Mouse (Mus musculus): ENCODE measurements around the gene Pdap1. TPM values are rescaled to one million over a fixed set of nuclear protein-coding genes. Genes with fewer than 3 reads are reported as not detected.

Pdap1 gene
- polyA plus RNA-seq, 1 experiment, result 136 TPM

DNA sequence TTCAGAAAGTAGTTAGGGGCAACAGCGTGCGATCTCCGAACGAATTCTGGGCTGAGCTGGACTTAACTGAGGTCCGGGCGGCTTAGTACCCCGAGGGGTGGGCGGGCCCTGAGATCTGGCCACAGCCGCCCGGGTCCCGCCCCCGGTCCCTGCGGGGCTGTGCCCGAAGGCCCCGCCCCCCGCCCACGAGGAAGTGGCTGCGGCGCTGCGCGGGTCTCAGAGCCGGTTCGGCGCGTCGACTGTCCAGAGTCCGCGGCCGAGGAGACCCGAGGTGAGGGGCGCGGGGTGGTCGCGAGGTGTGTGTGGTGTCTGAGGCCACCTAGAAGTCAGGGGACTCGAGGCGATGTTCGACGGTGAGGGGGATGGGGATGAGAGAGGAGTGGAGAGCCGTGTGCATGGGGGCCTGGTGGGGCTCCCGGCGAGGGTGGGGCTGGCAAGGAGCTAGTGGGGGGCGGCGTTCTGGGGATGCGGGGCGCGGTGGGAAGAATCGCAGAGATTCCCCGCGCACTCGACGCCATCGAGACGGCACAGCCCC lies 25.9 kb downstream of the Pdap1 start, which contains the start of gene Arpc1b:
TSS of gene Arpc1b (plus strand) at position 145 of the 535 bp plus-strand sequence.
- Histone ChIP-seq H3K36me3 (ENCODE audit: control insufficient read depth, insufficient read depth) (peaks cover 29% of the 10 kb centered on the region), H3K27me3 (ENCODE audit: control insufficient read depth, insufficient read depth, insufficient read length) (no peaks in the 10 kb centered on the region), H3K79me3 (ENCODE audit: low read depth) (peaks cover 41% of the 10 kb centered on the region), H3K79me2 (ENCODE audit: control insufficient read depth, insufficient read depth) (peaks cover 52% of the 10 kb centered on the region), H3ac (ENCODE audit: control insufficient read depth, insufficient read length, low read depth) (peak within 1 kb of the TSS; percentile 92), H3K4me3 (ENCODE audit: insufficient read depth, poor library complexity, severe bottlenecking) (peak within 1 kb of the TSS; percentile 63)
- no peak for TF ChIP-seq MYOD1 (IDR thresholded peaks at IDR 0.05; ENCODE audit: control insufficient read depth, insufficient read length, low read depth)
- TF ChIP-seq CTCF (IDR thresholded peaks at IDR 0.05; ENCODE audit: control insufficient read depth, insufficient read depth, insufficient read length), result no peak
- TF ChIP-seq FOSL1 (IDR thresholded peaks at IDR 0.05; ENCODE audit: insufficient read depth, low read length, poor library complexity, severe bottlenecking), result no peak
- no peak for TF ChIP-seq CEBPB (IDR thresholded peaks at IDR 0.05; ENCODE audit: low read depth)
- TF ChIP-seq USF1 (IDR thresholded peaks at IDR 0.05; ENCODE audit: low read depth), result no peak
- no peak for TF ChIP-seq MYOG (IDR thresholded peaks at IDR 0.05; ENCODE audit: control insufficient read depth, extremely low read depth, insufficient read length)
- no peak for TF ChIP-seq MAX (IDR thresholded peaks at IDR 0.05)

DNA sequence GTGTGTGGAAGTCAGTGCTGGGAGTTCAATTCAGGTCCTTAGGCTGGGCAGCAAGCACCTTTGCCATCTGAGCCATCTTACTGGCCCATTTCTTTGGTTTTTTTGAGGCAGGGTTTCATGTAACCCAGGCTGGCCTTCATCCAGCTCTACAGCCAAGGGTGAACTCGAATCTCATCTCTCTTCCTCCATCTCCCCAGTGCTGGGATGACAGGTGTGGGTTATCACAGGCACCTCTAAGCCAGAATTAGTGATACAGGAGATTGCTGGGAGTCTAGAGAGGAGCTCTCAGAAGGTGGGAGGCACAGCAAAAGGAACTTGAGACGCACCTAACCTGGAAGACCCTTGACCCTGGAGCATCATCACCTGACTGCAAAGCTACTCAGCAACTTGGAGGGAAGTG lies 26.6 kb downstream of the Pdap1 start:
- no peak overlapping the region for H3K4me3 ChIP-seq (ENCODE audit: insufficient read depth, poor library complexity, severe bottlenecking)
- H3K36me3 ChIP-seq (ENCODE audit: control insufficient read depth, insufficient read depth), result peaks cover 29% of the 10 kb centered on the region
- H3K27me3 ChIP-seq (ENCODE audit: control insufficient read depth, insufficient read depth, insufficient read length), result no peaks in the 10 kb centered on the region
- TF ChIP-seq USF1 (IDR thresholded peaks at IDR 0.05; ENCODE audit: low read depth) (no peak), MYOD1 (IDR thresholded peaks at IDR 0.05; ENCODE audit: control insufficient read depth, insufficient read length, low read depth) (no peak), CEBPB (IDR thresholded peaks at IDR 0.05; ENCODE audit: low read depth) (no peak), CTCF (IDR thresholded peaks at IDR 0.05; ENCODE audit: control insufficient read depth, insufficient read depth, insufficient read length) (no peak), MAX (IDR thresholded peaks at IDR 0.05) (no peak), MYOG (IDR thresholded peaks at IDR 0.05; ENCODE audit: control insufficient read depth, extremely low read depth, insufficient read length) (no peak), FOSL1 (IDR thresholded peaks at IDR 0.05; ENCODE audit: insufficient read depth, low read length, poor library complexity, severe bottlenecking) (no peak)
- peaks cover 33% of the 10 kb centered on the region for H3K79me3 ChIP-seq (ENCODE audit: low read depth)
- peaks cover 45% of the 10 kb centered on the region for H3K79me2 ChIP-seq (ENCODE audit: control insufficient read depth, insufficient read depth)
- no peak overlapping the region for H3ac ChIP-seq (ENCODE audit: control insufficient read depth, insufficient read length, low read depth)

- Histone ChIP-seq H3ac (ENCODE audit: control insufficient read depth, insufficient read length, low read depth) (no peak overlapping the region), H3K36me3 (ENCODE audit: control insufficient read depth, insufficient read depth) (peaks cover 20% of the 10 kb centered on the region), H3K4me3 (ENCODE audit: insufficient read depth, poor library complexity, severe bottlenecking) (no peak overlapping the region), H3K79me3 (ENCODE audit: low read depth) (peaks cover 25% of the 10 kb centered on the region), H3K27me3 (ENCODE audit: control insufficient read depth, insufficient read depth, insufficient read length) (no peaks in the 10 kb centered on the region), H3K79me2 (ENCODE audit: control insufficient read depth, insufficient read depth) (peaks cover 36% of the 10 kb centered on the region)
- TF ChIP-seq FOSL1 (IDR thresholded peaks at IDR 0.05; ENCODE audit: insufficient read depth, low read length, poor library complexity, severe bottlenecking) (no peak), MYOD1 (IDR thresholded peaks at IDR 0.05; ENCODE audit: control insufficient read depth, insufficient read length, low read depth) (no peak), CTCF (IDR thresholded peaks at IDR 0.05; ENCODE audit: control insufficient read depth, insufficient read depth, insufficient read length) (no peak), USF1 (IDR thresholded peaks at IDR 0.05; ENCODE audit: low read depth) (no peak), CEBPB (IDR thresholded peaks at IDR 0.05; ENCODE audit: low read depth) (no peak), MYOG (IDR thresholded peaks at IDR 0.05; ENCODE audit: control insufficient read depth, extremely low read depth, insufficient read length) (no peak), MAX (IDR thresholded peaks at IDR 0.05) (no peak)
These were observed 27.5 kb downstream of the Pdap1 start for GRCm38 (mm10) chr5:145112566-145112965.

- Histone ChIP-seq H3K4me3 (ENCODE audit: insufficient read depth, poor library complexity, severe bottlenecking) (no peak overlapping the region), H3K79me2 (ENCODE audit: control insufficient read depth, insufficient read depth) (peaks cover 15% of the 10 kb centered on the region), H3K27me3 (ENCODE audit: control insufficient read depth, insufficient read depth, insufficient read length) (no peaks in the 10 kb centered on the region), H3K79me3 (ENCODE audit: low read depth) (peaks cover 10% of the 10 kb centered on the region), H3K36me3 (ENCODE audit: control insufficient read depth, insufficient read depth) (peaks cover 32% of the 10 kb centered on the region), H3ac (ENCODE audit: control insufficient read depth, insufficient read length, low read depth) (no peak overlapping the region)
- TF ChIP-seq MYOD1 (IDR thresholded peaks at IDR 0.05; ENCODE audit: control insufficient read depth, insufficient read length, low read depth), result no peak
- no peak for TF ChIP-seq MAX (IDR thresholded peaks at IDR 0.05)
- TF ChIP-seq CEBPB (IDR thresholded peaks at IDR 0.05; ENCODE audit: low read depth), result no peak
- no peak for TF ChIP-seq FOSL1 (IDR thresholded peaks at IDR 0.05; ENCODE audit: insufficient read depth, low read length, poor library complexity, severe bottlenecking)
- TF ChIP-seq USF1 (IDR thresholded peaks at IDR 0.05; ENCODE audit: low read depth), result no peak
- TF ChIP-seq CTCF (IDR thresholded peaks at IDR 0.05; ENCODE audit: control insufficient read depth, insufficient read depth, insufficient read length), result no peak
- no peak for TF ChIP-seq MYOG (IDR thresholded peaks at IDR 0.05; ENCODE audit: control insufficient read depth, extremely low read depth, insufficient read length)
These were observed 29.6 kb downstream of the Pdap1 start for GRCm38 (mm10) chr5:145110401-145110800.

- Histone ChIP-seq H3K79me3 (ENCODE audit: low read depth) (no peaks in the 10 kb centered on the region), H3K4me3 (ENCODE audit: insufficient read depth, poor library complexity, severe bottlenecking) (no peak overlapping the region), H3ac (ENCODE audit: control insufficient read depth, insufficient read length, low read depth) (no peak overlapping the region), H3K36me3 (ENCODE audit: control insufficient read depth, insufficient read depth) (peaks cover 66% of the 10 kb centered on the region), H3K27me3 (ENCODE audit: control insufficient read depth, insufficient read depth, insufficient read length) (no peaks in the 10 kb centered on the region), H3K79me2 (ENCODE audit: control insufficient read depth, insufficient read depth) (no peaks in the 10 kb centered on the region)
- TF ChIP-seq CEBPB (IDR thresholded peaks at IDR 0.05; ENCODE audit: low read depth), result no peak
These were observed 34.3 kb downstream of the Pdap1 start for GRCm38 (mm10) chr5:145105694-145106275.

GRCm38 (mm10) chr5:145104328-145104727 lies 35.7 kb downstream of the Pdap1 start:
- TF ChIP-seq MYOD1 (IDR thresholded peaks at IDR 0.05; ENCODE audit: control insufficient read depth, insufficient read length, low read depth) (no peak), MAX (IDR thresholded peaks at IDR 0.05) (no peak), CTCF (IDR thresholded peaks at IDR 0.05; ENCODE audit: control insufficient read depth, insufficient read depth, insufficient read length) (no peak), MYOG (IDR thresholded peaks at IDR 0.05; ENCODE audit: control insufficient read depth, extremely low read depth, insufficient read length) (no peak), FOSL1 (IDR thresholded peaks at IDR 0.05; ENCODE audit: insufficient read depth, low read length, poor library complexity, severe bottlenecking) (no peak), CEBPB (IDR thresholded peaks at IDR 0.05; ENCODE audit: low read depth) (no peak), USF1 (IDR thresholded peaks at IDR 0.05; ENCODE audit: low read depth) (no peak)
- H3K36me3 ChIP-seq (ENCODE audit: control insufficient read depth, insufficient read depth), result peaks cover 68% of the 10 kb centered on the region
- H3K79me3 ChIP-seq (ENCODE audit: low read depth), result no peaks in the 10 kb centered on the region
- no peak overlapping the region for H3ac ChIP-seq (ENCODE audit: control insufficient read depth, insufficient read length, low read depth)
- H3K79me2 ChIP-seq (ENCODE audit: control insufficient read depth, insufficient read depth), result no peaks in the 10 kb centered on the region
- H3K27me3 ChIP-seq (ENCODE audit: control insufficient read depth, insufficient read depth, insufficient read length), result no peaks in the 10 kb centered on the region
- no peak overlapping the region for H3K4me3 ChIP-seq (ENCODE audit: insufficient read depth, poor library complexity, severe bottlenecking)
